Mouse (Mus musculus): ENCODE measurements around the gene Kit. TPM values are rescaled to one million over a fixed set of nuclear protein-coding genes. Genes with fewer than 3 reads are reported as not detected.

The Kit gene
- total and polyA plus RNA-seq, 2 experiments, result 2.4 to 4.0 TPM

GRCm38 (mm10) chr5:75622401-75622800, 47.7 kb downstream of the Kit start:
- Histone ChIP-seq H3K36me3 (ENCODE audit: control insufficient read depth, insufficient read depth, low read length) (no peaks in the 10 kb centered on the region), H3K4me3 (ENCODE audit: insufficient read depth, low read depth, low read length) (no peak overlapping the region), H3K27ac (replicated peaks; ENCODE audit: insufficient read depth, low read depth, low read length) (no peak overlapping the region), H3K9ac (ENCODE audit: low read depth, low read length) (no peak overlapping the region), H3K27me3 (ENCODE audit: control insufficient read depth, insufficient read depth, low read length) (no peaks in the 10 kb centered on the region), H3K79me2 (ENCODE audit: control insufficient read depth, insufficient read depth, low read length) (no peaks in the 10 kb centered on the region), H3K4me1 (ENCODE audit: control insufficient read depth, insufficient read depth, low read length) (no peaks in the 10 kb centered on the region)
- no peak for TF ChIP-seq POLR2A (IDR thresholded peaks at IDR 0.05; ENCODE audit: extremely low read depth, insufficient read depth, low read length)
- TF ChIP-seq CTCF (IDR thresholded peaks at IDR 0.05; ENCODE audit: low read depth, low read length), result no peak
- DNase-seq (ENCODE audit: extremely low read depth, low read depth, low spot score), result no peak
- 90% methylated on average over 4 of the region's 4 CpGs for WGBS

DNA sequence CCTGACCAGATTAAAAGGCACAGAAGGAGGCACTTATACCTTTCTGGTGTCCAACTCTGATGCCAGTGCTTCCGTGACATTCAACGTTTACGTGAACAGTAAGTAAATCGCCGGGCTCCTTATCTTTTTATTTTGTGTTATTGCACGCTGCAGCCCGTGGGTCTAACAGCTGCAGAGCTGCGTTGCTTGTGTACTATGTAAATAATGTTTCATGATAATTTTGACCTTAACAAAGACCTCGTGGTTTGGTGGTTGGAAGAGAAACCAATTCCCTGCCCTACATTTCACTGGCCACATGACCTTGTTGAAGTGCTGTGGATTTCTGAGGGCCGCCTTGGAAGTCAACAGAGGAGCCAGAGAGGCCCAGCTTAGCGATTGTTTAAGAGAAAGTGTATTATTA, 48.3 kb downstream of the Kit start:
- Histone ChIP-seq H3K4me3 (ENCODE audit: insufficient read depth, low read depth, low read length) (no peak overlapping the region), H3K36me3 (ENCODE audit: control insufficient read depth, insufficient read depth, low read length) (no peaks in the 10 kb centered on the region), H3K4me1 (ENCODE audit: control insufficient read depth, insufficient read depth, low read length) (no peaks in the 10 kb centered on the region), H3K79me2 (ENCODE audit: control insufficient read depth, insufficient read depth, low read length) (no peaks in the 10 kb centered on the region), H3K27ac (replicated peaks; ENCODE audit: insufficient read depth, low read depth, low read length) (no peak overlapping the region), H3K27me3 (ENCODE audit: control insufficient read depth, insufficient read depth, low read length) (no peaks in the 10 kb centered on the region), H3K9ac (ENCODE audit: low read depth, low read length) (no peak overlapping the region)
- no peak for DNase-seq (ENCODE audit: extremely low read depth, low read depth, low spot score)
- no peak for TF ChIP-seq POLR2A (IDR thresholded peaks at IDR 0.05; ENCODE audit: extremely low read depth, insufficient read depth, low read length)
- 31% methylated on average over 11 of the region's 11 CpGs for WGBS

- Histone ChIP-seq H3K4me1 (ENCODE audit: control insufficient read depth, insufficient read depth, low read length) (no peaks in the 10 kb centered on the region), H3K9ac (ENCODE audit: low read depth, low read length) (no peak overlapping the region), H3K79me2 (ENCODE audit: control insufficient read depth, insufficient read depth, low read length) (no peaks in the 10 kb centered on the region), H3K36me3 (ENCODE audit: control insufficient read depth, insufficient read depth, low read length) (no peaks in the 10 kb centered on the region), H3K27ac (replicated peaks; ENCODE audit: insufficient read depth, low read depth, low read length) (no peak overlapping the region), H3K4me3 (ENCODE audit: insufficient read depth, low read depth, low read length) (no peak overlapping the region), H3K27me3 (ENCODE audit: control insufficient read depth, insufficient read depth, low read length) (no peaks in the 10 kb centered on the region)
- DNase-seq (ENCODE audit: extremely low read depth, low read depth, low spot score), result no peak
- no peak for TF ChIP-seq POLR2A (IDR thresholded peaks at IDR 0.05; ENCODE audit: extremely low read depth, insufficient read depth, low read length)
- 94% methylated on average over 1 of the region's 1 CpGs for WGBS
Observed at GRCm38 (mm10) chr5:75623520-75623919, 48.8 kb downstream of the Kit start.

DNA sequence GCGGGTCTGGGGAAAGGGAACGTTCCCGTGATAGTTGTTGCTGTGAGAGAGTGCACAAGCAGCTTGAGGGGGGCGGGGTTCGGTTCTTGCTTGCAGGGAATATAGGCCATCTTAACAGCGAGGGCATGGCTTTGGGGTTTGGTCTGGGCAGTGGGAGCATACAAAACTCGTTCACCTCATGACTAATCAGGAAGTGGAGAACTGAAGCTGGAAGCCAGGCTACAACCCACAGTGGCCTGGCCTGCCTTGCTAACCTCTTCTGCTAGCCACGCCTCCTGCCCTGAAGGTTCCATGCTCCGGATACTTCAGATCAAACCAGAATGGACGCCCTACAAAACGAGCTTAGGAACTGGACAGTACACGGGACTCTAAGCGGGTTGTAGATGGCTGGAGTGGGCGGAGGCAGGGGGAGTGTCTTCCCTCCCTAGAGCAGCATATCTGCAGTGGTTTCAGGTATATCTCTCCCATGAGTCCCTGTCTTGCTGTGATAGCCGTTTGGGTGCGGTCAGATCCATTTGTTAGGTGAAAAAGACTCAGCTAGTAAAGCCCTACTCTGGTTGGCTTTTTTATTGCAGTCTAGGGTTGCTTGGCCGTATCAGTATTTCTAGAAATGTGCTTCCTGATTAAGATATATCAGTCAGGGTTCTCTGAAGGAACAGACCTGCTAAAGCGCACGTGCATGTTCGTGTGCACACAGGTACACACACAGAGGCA, 49.4 kb downstream of the Kit start:
- Histone ChIP-seq H3K9ac (ENCODE audit: low read depth, low read length) (no peak overlapping the region), H3K4me1 (ENCODE audit: control insufficient read depth, insufficient read depth, low read length) (no peaks in the 10 kb centered on the region), H3K79me2 (ENCODE audit: control insufficient read depth, insufficient read depth, low read length) (no peaks in the 10 kb centered on the region), H3K36me3 (ENCODE audit: control insufficient read depth, insufficient read depth, low read length) (no peaks in the 10 kb centered on the region), H3K27me3 (ENCODE audit: control insufficient read depth, insufficient read depth, low read length) (no peaks in the 10 kb centered on the region), H3K27ac (replicated peaks; ENCODE audit: insufficient read depth, low read depth, low read length) (no peak overlapping the region), H3K4me3 (ENCODE audit: insufficient read depth, low read depth, low read length) (no peak overlapping the region)
- 92% methylated on average over 20 of the region's 20 CpGs for WGBS
- DNase-seq (ENCODE audit: extremely low read depth, low read depth, low spot score), result no peak
- TF ChIP-seq POLR2A (IDR thresholded peaks at IDR 0.05; ENCODE audit: extremely low read depth, insufficient read depth, low read length) (no peak), CTCF (IDR thresholded peaks at IDR 0.05; ENCODE audit: low read depth, low read length) (no peak)

DNA sequence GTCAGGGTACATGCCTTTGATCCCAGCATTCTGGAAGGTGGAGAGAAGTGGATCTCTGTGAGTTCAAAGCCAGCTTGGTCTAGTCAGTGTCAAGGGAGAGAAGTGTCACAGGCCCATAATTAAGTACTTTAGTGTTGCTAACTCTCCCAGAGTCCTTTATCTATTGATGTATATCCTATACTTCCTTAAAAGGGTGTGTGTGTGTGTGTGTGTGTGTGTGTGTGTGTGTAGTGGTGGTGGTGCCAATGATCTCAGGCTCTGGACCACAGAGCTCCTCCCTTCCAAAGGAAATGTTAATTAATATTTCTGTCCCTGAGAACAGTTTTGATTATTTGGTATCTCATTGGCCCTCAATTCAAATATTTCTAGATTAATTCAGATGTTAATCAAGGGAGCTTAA, 50.3 kb downstream of the Kit start:
- H3K27me3 ChIP-seq (ENCODE audit: control insufficient read depth, insufficient read depth, low read length), result no peaks in the 10 kb centered on the region
- no peak overlapping the region for H3K27ac ChIP-seq (replicated peaks; ENCODE audit: insufficient read depth, low read depth, low read length)
- H3K79me2 ChIP-seq (ENCODE audit: control insufficient read depth, insufficient read depth, low read length), result no peaks in the 10 kb centered on the region
- H3K4me3 ChIP-seq (ENCODE audit: insufficient read depth, low read depth, low read length), result no peak overlapping the region
- no peaks in the 10 kb centered on the region for H3K4me1 ChIP-seq (ENCODE audit: control insufficient read depth, insufficient read depth, low read length)
- no peak for DNase-seq (ENCODE audit: extremely low read depth, low read depth, low spot score)
- no peaks in the 10 kb centered on the region for H3K36me3 ChIP-seq (ENCODE audit: control insufficient read depth, insufficient read depth, low read length)
- H3K9ac ChIP-seq (ENCODE audit: low read depth, low read length), result no peak overlapping the region
- TF ChIP-seq CTCF (IDR thresholded peaks at IDR 0.05; ENCODE audit: low read depth, low read length) (no peak), POLR2A (IDR thresholded peaks at IDR 0.05; ENCODE audit: extremely low read depth, insufficient read depth, low read length) (no peak)

GRCm38 (mm10) chr5:75626284-75626683, 51.6 kb downstream of the Kit start:
- Histone ChIP-seq H3K9ac (ENCODE audit: low read depth, low read length) (no peak overlapping the region), H3K36me3 (ENCODE audit: control insufficient read depth, insufficient read depth, low read length) (no peaks in the 10 kb centered on the region), H3K79me2 (ENCODE audit: control insufficient read depth, insufficient read depth, low read length) (no peaks in the 10 kb centered on the region), H3K4me1 (ENCODE audit: control insufficient read depth, insufficient read depth, low read length) (no peaks in the 10 kb centered on the region), H3K27ac (replicated peaks; ENCODE audit: insufficient read depth, low read depth, low read length) (no peak overlapping the region), H3K27me3 (ENCODE audit: control insufficient read depth, insufficient read depth, low read length) (no peaks in the 10 kb centered on the region), H3K4me3 (ENCODE audit: insufficient read depth, low read depth, low read length) (no peak overlapping the region)
- DNase-seq (ENCODE audit: extremely low read depth, low read depth, low spot score), result no peak
- TF ChIP-seq CTCF (IDR thresholded peaks at IDR 0.05; ENCODE audit: low read depth, low read length) (no peak), POLR2A (IDR thresholded peaks at IDR 0.05; ENCODE audit: extremely low read depth, insufficient read depth, low read length) (no peak)
- WGBS, result 53% methylated on average over 8 of the region's 8 CpGs

Measured in liver, adult 2 months (tissue).